Mouse (Mus musculus) NIH3T3 (cell line): ENCODE results near the gene Ahnak.
"Not testable (repeated sequence)": the region's sequence is repeated elsewhere in the genome, so short reads cannot be mapped to it uniquely, and the experiment has no call there.

ENCODE experiments used
- DNase-seq: peaks from one replicate; pipeline ENCODE4 v3.0.0-alpha.2; 2012; ENCODE audit warnings: low read depth

Ahnak gene

GRCm38 (mm10) chr19:9097441-9097840, 108.4 kb downstream of the Ahnak start:
- DNase-seq = no peak

GRCm38 (mm10) chr19:9099751-9100150, 110.7 kb downstream of the Ahnak start:
- DNase-seq = no peak

GRCm38 (mm10) chr19:9100297-9101061, 111.4 kb downstream of the Ahnak start:
- DNase-seq = no peak

- DNase-seq = no peak
These were observed 112.0 kb downstream of the Ahnak start for GRCm38 (mm10) chr19:9101062-9101457.

DNA sequence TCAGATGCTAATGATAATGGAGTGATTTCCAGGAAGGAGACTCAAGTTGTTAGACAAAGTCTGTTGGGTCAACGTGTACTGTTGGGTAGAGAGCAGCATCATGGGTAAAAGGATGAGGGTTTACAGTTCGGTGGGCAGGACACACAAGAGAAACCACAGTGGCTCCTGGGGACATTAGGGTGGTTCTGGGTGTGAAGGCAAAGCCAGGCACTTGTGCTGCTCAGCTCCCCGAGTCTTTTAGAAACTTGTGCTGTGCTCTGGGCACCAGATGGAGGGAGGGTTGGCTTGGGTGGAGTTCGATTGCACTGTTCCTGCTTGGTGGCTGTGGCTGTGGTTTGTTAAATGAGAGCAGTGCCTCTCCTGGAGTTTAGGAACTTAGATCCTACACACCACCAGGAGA, 114.9 kb downstream of the Ahnak start:
- DNase-seq = no peak

- DNase-seq = peak; percentile 53
These were observed 116.1 kb downstream of the Ahnak start for GRCm38 (mm10) chr19:9105101-9105685.

DNA sequence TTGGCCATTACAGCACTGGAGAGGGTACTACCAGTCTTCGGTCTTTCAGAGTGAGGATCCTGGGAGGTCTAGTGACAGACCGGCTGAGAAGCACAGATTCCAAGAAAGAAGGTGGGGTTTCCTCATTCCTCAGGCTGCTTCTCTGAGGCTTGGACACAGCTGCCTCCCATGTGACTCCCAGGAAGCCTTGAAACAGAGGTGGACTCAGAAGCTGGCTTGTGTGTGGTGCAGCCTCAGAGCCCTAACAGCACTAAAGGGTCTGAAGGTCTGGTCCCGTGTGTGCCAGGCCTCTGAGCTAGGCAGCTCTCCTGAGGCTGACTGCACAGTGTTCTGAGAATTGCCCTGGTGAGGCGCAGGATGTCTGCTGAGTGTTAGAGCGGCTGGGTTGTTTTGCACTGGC, 117.0 kb downstream of the Ahnak start:
- DNase-seq = peak; percentile 71

GRCm38 (mm10) chr19:9106751-9107378, 117.8 kb downstream of the Ahnak start:
- peak; percentile 75 for DNase-seq

GRCm38 (mm10) chr19:9107379-9107755, 118.3 kb downstream of the Ahnak start:
- peak; percentile 28 for DNase-seq

DNA sequence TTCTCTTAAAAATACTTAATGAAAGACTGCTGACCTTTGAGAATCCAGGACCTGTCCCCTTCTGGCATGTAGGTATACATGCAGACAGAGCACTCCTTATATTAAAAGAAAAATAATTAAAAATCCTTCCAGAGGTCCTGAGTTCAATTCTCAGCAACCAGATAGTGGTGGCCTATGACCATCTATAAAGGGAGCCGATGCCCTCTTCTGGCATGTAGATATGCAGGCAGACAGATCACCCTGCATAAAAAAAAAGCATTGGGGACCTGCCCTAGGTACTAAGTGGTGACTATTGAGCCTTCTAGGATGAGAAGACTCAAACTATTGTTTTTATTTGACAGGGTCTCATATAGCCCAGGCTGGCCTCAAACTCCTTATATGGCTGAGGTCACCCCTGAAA, 119.5 kb downstream of the Ahnak start:
- DNase-seq = peak; percentile 55

DNA sequence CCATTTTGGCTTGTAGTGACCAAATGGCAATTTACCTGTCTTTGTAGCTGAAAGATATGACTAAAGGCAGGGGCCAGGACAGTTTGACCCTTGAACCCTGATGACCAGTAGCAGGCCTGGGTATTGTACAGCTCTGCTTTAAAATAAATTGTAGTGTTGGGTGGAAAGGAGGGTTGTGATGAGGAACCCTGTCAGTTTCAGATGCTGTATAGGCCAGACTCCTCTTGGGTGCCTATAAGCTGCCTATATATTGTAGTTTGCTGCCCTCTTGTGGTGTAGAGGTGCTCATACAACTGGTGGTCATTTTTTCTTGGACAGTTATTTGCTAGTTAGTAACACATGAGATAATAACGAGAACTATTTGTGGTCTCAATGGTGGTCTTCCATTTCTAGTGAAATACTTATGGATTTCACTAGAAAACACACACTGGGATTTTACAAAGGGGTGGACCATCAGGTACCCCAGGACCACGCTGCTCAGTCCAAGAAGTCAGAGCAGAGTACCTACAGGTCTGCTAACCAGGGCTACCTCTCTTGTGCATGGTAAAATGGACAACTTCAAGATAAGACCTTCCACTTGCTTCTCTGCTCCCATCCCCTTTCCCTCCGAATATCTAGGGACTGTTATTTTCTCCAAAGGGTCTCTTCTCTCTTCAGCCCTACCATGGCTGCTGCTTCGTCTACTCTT, 121.2 kb downstream of the Ahnak start:
- peak; percentile 89 for DNase-seq

DNA sequence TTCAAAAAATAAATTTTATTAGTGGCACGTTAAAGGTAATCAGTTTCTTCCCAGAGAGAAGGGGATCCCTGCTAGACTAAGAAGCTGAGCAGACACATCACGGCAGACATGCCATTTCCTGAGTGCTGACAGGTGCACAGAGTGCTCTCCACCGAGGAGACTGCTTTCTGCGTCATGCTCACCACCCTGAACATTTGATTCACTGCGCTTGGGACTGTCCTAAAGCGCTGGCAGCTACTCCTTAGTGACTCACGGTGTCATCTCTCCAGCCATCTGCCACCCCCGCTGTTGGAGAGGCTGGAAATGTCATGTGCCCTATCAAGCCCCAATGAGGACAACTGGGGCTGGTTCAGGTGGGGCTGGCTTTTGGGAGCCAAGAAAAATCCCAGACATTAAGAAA, 123.0 kb downstream of the Ahnak start:
- DNase-seq = no peak

DNA sequence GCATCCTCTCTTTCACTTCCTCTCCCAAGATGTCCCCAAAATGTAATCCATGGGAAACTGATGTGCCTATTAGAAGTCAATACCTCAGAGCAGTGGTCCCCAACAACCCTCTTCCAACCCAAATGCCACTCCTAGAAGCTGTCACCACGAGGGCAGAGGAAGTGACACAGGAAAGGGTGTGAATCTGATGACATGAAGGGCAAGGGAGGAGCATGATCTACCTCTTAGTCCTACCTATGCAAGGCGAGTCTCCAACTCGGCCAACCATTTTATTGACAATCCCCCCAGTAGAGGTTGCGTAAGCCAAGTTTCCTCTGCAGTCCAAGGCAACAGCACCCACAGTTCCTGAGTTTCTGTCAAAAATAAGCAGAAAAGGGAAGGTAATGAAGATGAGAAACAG, 127.2 kb downstream of the Ahnak start:
- no peak for DNase-seq

GRCm38 (mm10) chr19:9117275-9117674, 128.2 kb downstream of the Ahnak start:
- DNase-seq = no peak

DNA sequence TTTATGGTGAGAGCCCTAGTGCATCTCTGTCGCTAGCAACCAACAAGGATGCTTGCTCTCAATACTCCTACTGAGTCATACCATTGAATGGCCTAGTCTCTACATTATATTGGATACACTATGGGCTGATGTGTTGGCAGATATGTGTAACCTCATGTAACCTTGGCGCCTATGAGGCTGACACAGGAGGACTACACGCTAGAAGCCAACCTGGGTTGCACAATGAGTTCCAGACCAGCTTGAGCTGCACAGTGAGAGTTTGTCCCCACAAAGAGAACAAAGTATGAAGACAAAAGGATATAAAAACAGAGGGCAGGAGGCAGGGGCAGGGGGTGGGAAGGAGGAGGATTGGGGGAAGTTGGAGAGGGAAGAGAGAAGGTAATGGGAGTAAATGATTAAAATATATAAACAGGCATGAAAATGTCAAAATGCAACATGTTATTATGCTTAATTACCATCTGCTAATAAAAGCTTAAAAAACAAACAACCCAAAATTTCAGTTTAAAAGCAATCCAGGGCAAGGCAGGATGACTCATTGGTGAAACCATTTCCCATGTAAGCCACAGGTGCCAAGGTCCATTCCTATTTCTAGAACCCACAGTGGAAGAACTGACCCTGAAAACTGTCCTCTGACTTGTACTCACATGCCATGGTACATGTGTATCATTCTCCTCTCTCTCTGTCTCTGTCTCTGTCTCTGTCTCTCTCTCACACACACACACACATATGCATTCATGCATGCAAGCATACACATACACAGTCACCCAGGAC, 130.8 kb downstream of the Ahnak start:
- DNase-seq = no peak

DNA sequence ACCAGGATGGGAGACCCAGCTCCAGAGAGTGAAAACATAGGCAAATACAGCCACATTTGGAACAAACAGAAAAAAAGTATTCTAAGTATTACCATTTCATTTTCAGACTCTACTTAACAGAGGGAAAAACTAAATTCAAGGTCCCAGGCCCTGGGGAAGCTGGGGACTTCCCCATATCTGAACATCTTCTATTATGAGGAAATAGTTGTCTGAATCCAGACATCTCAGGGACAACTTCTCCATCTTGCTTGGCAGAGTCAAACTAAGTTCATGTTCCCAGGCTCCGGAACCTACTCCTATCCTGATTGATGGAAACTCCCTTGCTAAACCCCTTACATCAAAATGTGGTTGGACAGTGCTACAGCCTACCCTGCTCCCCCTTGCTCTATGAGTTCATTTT, 133.3 kb downstream of the Ahnak start:
- DNase-seq = no peak

- not testable (repeated sequence) for DNase-seq
These were observed 134.9 kb downstream of the Ahnak start for GRCm38 (mm10) chr19:9123986-9124385.
